Mouse (Mus musculus) ES-E14 (cell line): ENCODE results near the gene Itih5.

Experiments
- HCFC1 ChIP-seq: IDR thresholded peaks from 2 replicates; pipeline ENCODE4 v1.6.1; 2012; ENCODE audit warnings: low read length, inconsistent platforms, borderline replicate concordance; ENCODE audit not compliant: insufficient read depth
- ZNF384 ChIP-seq: IDR thresholded peaks from 2 replicates; pipeline ENCODE4 v1.6.1; 2012; ENCODE audit warnings: low read depth, low read length, inconsistent platforms

DNA sequence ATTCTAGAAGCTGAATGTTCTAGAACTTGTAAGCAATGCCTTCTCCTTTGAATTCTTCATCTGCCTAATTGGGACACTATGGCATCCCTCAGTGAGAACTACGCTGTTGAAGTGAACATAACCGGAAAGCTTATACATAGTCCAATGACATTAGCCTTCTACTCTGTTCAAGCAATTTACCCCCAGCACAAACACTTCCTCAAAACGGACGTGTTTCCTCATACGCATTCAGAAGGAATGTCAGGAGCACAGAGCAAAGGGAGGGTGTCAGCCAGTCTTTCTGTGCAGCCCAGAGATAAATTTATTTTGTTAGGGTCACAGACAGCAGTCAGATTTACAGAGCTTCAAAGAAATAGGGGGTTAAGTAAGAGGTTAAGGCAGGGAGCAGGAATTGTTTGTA lies 108.0 kb downstream of the Itih5 start:
- TF ChIP-seq HCFC1: no peak
- no peak for TF ChIP-seq ZNF384
